Mouse (Mus musculus) lung, embryonic 14.5 days (tissue): ENCODE measurements around the gene Ccpg1os. TPM values are rescaled to one million over a fixed set of nuclear protein-coding genes. Genes with fewer than 3 reads are reported as not detected.

Source experiments
- ATAC-seq: fragments of 200-750 bp; cut with Nextera tagmentation; 2 replicates; pipeline ENCODE4 v1.8.0; 2017; ENCODE audit warnings: mild to moderate bottlenecking, moderate TSS enrichment, moderate library complexity; ENCODE audit not compliant: insufficient read depth
- DNase-seq: peaks from one replicate; pipeline ENCODE4 v3.0.0-alpha.2; 2015
- H3K27ac ChIP-seq: fragments of 300-500 bp; sonication (generic); 2 replicates; pipeline ENCODE4 v1.5.1; 2014; ENCODE audit warnings: low read depth, mild to moderate bottlenecking, moderate library complexity
- H3K27me3 ChIP-seq: fragments of 300-500 bp; sonication (generic); 2 replicates; pipeline ENCODE4 v1.6.1; 2014; ENCODE audit warnings: low read length, control low read depth; ENCODE audit not compliant: insufficient read depth
- H3K36me3 ChIP-seq: fragments of 300-500 bp; sonication (generic); 2 replicates; pipeline ENCODE4 v1.6.1; 2014; ENCODE audit warnings: control low read depth; ENCODE audit not compliant: insufficient read depth
- H3K4me1 ChIP-seq: fragments of 300-500 bp; sonication (generic); 2 replicates; pipeline ENCODE4 v1.6.1; 2014; ENCODE audit warnings: antibody characterized with exemption, control low read depth; ENCODE audit not compliant: insufficient read depth
- H3K4me2 ChIP-seq: fragments of 300-500 bp; sonication (generic); 2 replicates; pipeline ENCODE4 v1.6.1; 2014; ENCODE audit warnings: mild to moderate bottlenecking
- H3K4me3 ChIP-seq: fragments of 300-500 bp; sonication (generic); 2 replicates; pipeline ENCODE4 v1.5.1; 2014; ENCODE audit warnings: low read depth, low read length
- H3K9ac ChIP-seq: fragments of 300-500 bp; sonication (generic); 2 replicates; pipeline ENCODE4 v1.6.1; 2014
- H3K9me3 ChIP-seq: fragments of 300-500 bp; sonication (generic); 2 replicates; pipeline ENCODE4 v1.6.1; 2016; ENCODE audit warnings: low read depth, low read length, control low read depth
- CTCF ChIP-seq: IDR thresholded peaks from 2 replicates; pipeline ENCODE4 v1.5.1; 2016; ENCODE audit warnings: antibody characterized with exemption, low read depth
- WGBS: fragments of 180-500 bp; shearing (Covaris S2); extraction: QIAGEN DNeasy Blood & Tissue Kit; methylation state at CpG from one replicate; pipeline ENCODE4 v1.1.7; 2014; 5-methylcytosine and 5-hydroxymethylcytosine counted together
- polyA plus RNA-seq: library from polyadenylated mRNA; unstranded; fragments of >200 nt; fragmentation: Nextera tagmentation; extraction: Ambion mirVana; gene quantifications from 2 replicates; pipeline ENCODE4 v1.2.1, GENCODE M21; 2014

Gene Ccpg1os
- polyA plus RNA-seq, 1 experiment from 2014 or later = 9.8 TPM

GRCm38 (mm10) chr9:73019841-73020240 is 34.7 kb upstream of the Ccpg1os start:
- ATAC-seq (no peak), DNase-seq (no peak)
- no peak for TF ChIP-seq CTCF
- Histone ChIP-seq H3K9ac (no peak overlapping the region), H3K36me3 (peaks cover 61% of the 10 kb centered on the region), H3K27ac (no peak overlapping the region), H3K4me3 (no peak overlapping the region), H3K4me1 (no peaks in the 10 kb centered on the region), H3K4me2 (no peak overlapping the region), H3K9me3 (no peaks in the 10 kb centered on the region), H3K27me3 (no peaks in the 10 kb centered on the region)
- 86% methylated on average over 10 of the region's 10 CpGs for WGBS

GRCm38 (mm10) chr9:73014724-73015123 is 29.5 kb upstream of the Ccpg1os start:
- H3K4me2 ChIP-seq = no peak overlapping the region
- H3K4me1 ChIP-seq = no peaks in the 10 kb centered on the region
- no peak overlapping the region for H3K27ac ChIP-seq
- no peak overlapping the region for H3K4me3 ChIP-seq
- no peak for DNase-seq
- WGBS = 76% methylated on average over 13 of the region's 13 CpGs
- H3K36me3 ChIP-seq = peaks cover 56% of the 10 kb centered on the region
- ATAC-seq = no peak
- no peaks in the 10 kb centered on the region for H3K9me3 ChIP-seq
- H3K27me3 ChIP-seq = no peaks in the 10 kb centered on the region
- TF ChIP-seq CTCF = no peak
- no peak overlapping the region for H3K9ac ChIP-seq

GRCm38 (mm10) chr9:73012629-73013028 is 27.4 kb upstream of the Ccpg1os start:
- H3K27ac ChIP-seq = no peak overlapping the region
- TF ChIP-seq CTCF = 0 out of 2 replicates have a peak, but pooled peaks have one; percentile 11

GRCm38 (mm10) chr9:73008384-73008783 is 23.2 kb upstream of the Ccpg1os start:
- no peak for DNase-seq
- Histone ChIP-seq H3K4me1 (no peaks in the 10 kb centered on the region), H3K27me3 (no peaks in the 10 kb centered on the region), H3K4me2 (no peak overlapping the region), H3K36me3 (peaks cover 16% of the 10 kb centered on the region; the same call in 1 of the 2 replicates), H3K9ac (no peak overlapping the region), H3K27ac (no peak overlapping the region), H3K9me3 (no peaks in the 10 kb centered on the region), H3K4me3 (no peak overlapping the region)
- WGBS = 52% methylated on average over 3 of the region's 3 CpGs
- no peak for ATAC-seq
- TF ChIP-seq CTCF = no peak

More at GRCm38 (mm10) chr9:73012629-73013028, 27.4 kb upstream of the Ccpg1os start:
- DNase-seq (no peak), ATAC-seq (no peak)
- H3K9ac ChIP-seq = no peak overlapping the region
- no peaks in the 10 kb centered on the region for H3K4me1 ChIP-seq
- no peaks in the 10 kb centered on the region for H3K9me3 ChIP-seq
- no peak overlapping the region for H3K4me3 ChIP-seq
- WGBS = 87% methylated on average over 4 of the region's 4 CpGs
- no peaks in the 10 kb centered on the region for H3K27me3 ChIP-seq
- no peak overlapping the region for H3K4me2 ChIP-seq
- H3K36me3 ChIP-seq = peaks cover 39% of the 10 kb centered on the region

- Histone ChIP-seq H3K27me3 (no peaks in the 10 kb centered on the region), H3K36me3 (peaks cover 8% of the 10 kb centered on the region; the same call in 1 of the 2 replicates), H3K4me2 (no peak overlapping the region), H3K9ac (no peak overlapping the region), H3K9me3 (no peaks in the 10 kb centered on the region), H3K27ac (no peak overlapping the region), H3K4me3 (no peak overlapping the region), H3K4me1 (no peaks in the 10 kb centered on the region)
- no peak for TF ChIP-seq CTCF
- DNase-seq = no peak
- no peak for ATAC-seq
- WGBS = 94% methylated on average over 3 of the region's 3 CpGs
These were observed 21.0 kb upstream of the Ccpg1os start for GRCm38 (mm10) chr9:73006175-73006574.

- Histone ChIP-seq H3K9me3 (no peaks in the 10 kb centered on the region), H3K4me3 (no peak overlapping the region), H3K4me1 (no peaks in the 10 kb centered on the region), H3K36me3 (0 out of 2 replicates have a peak, but pooled peaks cover 3% of the 10 kb centered on the region), H3K27me3 (no peaks in the 10 kb centered on the region), H3K9ac (no peak overlapping the region), H3K4me2 (no peak overlapping the region), H3K27ac (no peak overlapping the region)
- no peak for TF ChIP-seq CTCF
- WGBS = 79% methylated on average over 6 of the region's 6 CpGs
- DNase-seq (no peak), ATAC-seq (no peak)
These were observed 19.9 kb upstream of the Ccpg1os start for GRCm38 (mm10) chr9:73005106-73005505.

- Histone ChIP-seq H3K9me3 (no peaks in the 10 kb centered on the region), H3K4me3 (no peak overlapping the region), H3K9ac (no peak overlapping the region), H3K27ac (no peak overlapping the region), H3K4me1 (no peaks in the 10 kb centered on the region), H3K27me3 (no peaks in the 10 kb centered on the region), H3K4me2 (no peak overlapping the region), H3K36me3 (0 out of 2 replicates have a peak, but pooled peaks cover 3% of the 10 kb centered on the region)
- TF ChIP-seq CTCF = no peak
- DNase-seq (no peak), ATAC-seq (no peak)
- 77% methylated on average over 8 of the region's 8 CpGs for WGBS
These were observed 18.9 kb upstream of the Ccpg1os start for GRCm38 (mm10) chr9:73004076-73004475.

- no peaks in the 10 kb centered on the region for H3K9me3 ChIP-seq
- no peak for ATAC-seq
- 0 out of 2 replicates have a peak, but pooled peaks cover 3% of the 10 kb centered on the region for H3K36me3 ChIP-seq
- DNase-seq = no peak
- no peak overlapping the region for H3K9ac ChIP-seq
- H3K27ac ChIP-seq = no peak overlapping the region
- H3K4me1 ChIP-seq = no peaks in the 10 kb centered on the region
- H3K4me2 ChIP-seq = no peak overlapping the region
- no peaks in the 10 kb centered on the region for H3K27me3 ChIP-seq
- no peak for TF ChIP-seq CTCF
- 70% methylated on average over 3 of the region's 3 CpGs for WGBS
- no peak overlapping the region for H3K4me3 ChIP-seq
These were observed 17.0 kb upstream of the Ccpg1os start for GRCm38 (mm10) chr9:73002177-73002576.
